Mouse (Mus musculus): ENCODE measurements around the gene Elmsan1. TPM values are rescaled to one million over a fixed set of nuclear protein-coding genes. Genes with fewer than 3 reads are reported as not detected.

The Elmsan1 gene
- total RNA-seq, 2 experiments from 2014 or later = 22.0 to 23.3 TPM

- DNase-seq (ENCODE audit: low spot score in 2 of 2) = peak in 1 of 2 experiments; percentile 50
Measured at GRCm38 (mm10) chr12:84176126-84176769, 42.4 kb downstream of the Elmsan1 start.

GRCm38 (mm10) chr12:84175659-84176061 is 43.0 kb downstream of the Elmsan1 start:
- DNase-seq (ENCODE audit: low spot score in 2 of 2) = peak in 1 of 2 experiments; percentile 84

- DNase-seq (ENCODE audit: low spot score in 2 of 2) = peak in 1 of 2 experiments; percentile 69
Measured at GRCm38 (mm10) chr12:84174871-84175270, 43.8 kb downstream of the Elmsan1 start.

GRCm38 (mm10) chr12:84174190-84174811 is 44.4 kb downstream of the Elmsan1 start:
- no peak for DNase-seq (ENCODE audit: low spot score in 2 of 2)

- DNase-seq (ENCODE audit: low spot score in 2 of 2) = no peak
Measured at GRCm38 (mm10) chr12:84173309-84173915, 45.3 kb downstream of the Elmsan1 start.

- no peak for DNase-seq (ENCODE audit: low spot score in 2 of 2)
Measured at GRCm38 (mm10) chr12:84172862-84173261, 45.8 kb downstream of the Elmsan1 start.

- DNase-seq (ENCODE audit: low spot score in 2 of 2) = no peak
Measured at GRCm38 (mm10) chr12:84172216-84172615, 46.5 kb downstream of the Elmsan1 start.

GRCm38 (mm10) chr12:84170610-84171009 is 48.1 kb downstream of the Elmsan1 start:
- DNase-seq (ENCODE audit: low spot score in 2 of 2) = no peak

- no peak for DNase-seq (ENCODE audit: low spot score in 2 of 2)
Measured at GRCm38 (mm10) chr12:84165631-84166373, 52.9 kb downstream of the Elmsan1 start.

- no peak for DNase-seq (ENCODE audit: low spot score in 2 of 2)
Measured at GRCm38 (mm10) chr12:84163586-84164110, 55.0 kb downstream of the Elmsan1 start.

- DNase-seq (ENCODE audit: low spot score in 2 of 2) = no peak
Measured at GRCm38 (mm10) chr12:84163133-84163532, 55.5 kb downstream of the Elmsan1 start.

- no peak for DNase-seq (ENCODE audit: low spot score in 2 of 2)
Measured at GRCm38 (mm10) chr12:84161616-84162433, 56.9 kb downstream of the Elmsan1 start.

GRCm38 (mm10) chr12:84161116-84161515 is 57.6 kb downstream of the Elmsan1 start:
- DNase-seq (ENCODE audit: low spot score in 2 of 2) = no peak

GRCm38 (mm10) chr12:84160491-84160890 is 58.2 kb downstream of the Elmsan1 start:
- no peak for DNase-seq (ENCODE audit: low spot score in 2 of 2)

GRCm38 (mm10) chr12:84158156-84158555 is 60.5 kb downstream of the Elmsan1 start:
- no peak for DNase-seq (ENCODE audit: low spot score in 2 of 2)

GRCm38 (mm10) chr12:84156210-84156609 is 62.5 kb downstream of the Elmsan1 start:
- no peak for DNase-seq (ENCODE audit: low spot score in 2 of 2)

- no peak for DNase-seq (ENCODE audit: low spot score in 2 of 2)
Measured at GRCm38 (mm10) chr12:84155523-84155871, 63.2 kb downstream of the Elmsan1 start.

- DNase-seq (ENCODE audit: low spot score in 2 of 2) = peak in 1 of 2 experiments; percentile 64
Measured at GRCm38 (mm10) chr12:84154786-84155522, 63.7 kb downstream of the Elmsan1 start.

- no peak for DNase-seq (ENCODE audit: low spot score in 2 of 2)
Measured at GRCm38 (mm10) chr12:84153414-84153813, 65.3 kb downstream of the Elmsan1 start.
